In the genomic region with DNA sequence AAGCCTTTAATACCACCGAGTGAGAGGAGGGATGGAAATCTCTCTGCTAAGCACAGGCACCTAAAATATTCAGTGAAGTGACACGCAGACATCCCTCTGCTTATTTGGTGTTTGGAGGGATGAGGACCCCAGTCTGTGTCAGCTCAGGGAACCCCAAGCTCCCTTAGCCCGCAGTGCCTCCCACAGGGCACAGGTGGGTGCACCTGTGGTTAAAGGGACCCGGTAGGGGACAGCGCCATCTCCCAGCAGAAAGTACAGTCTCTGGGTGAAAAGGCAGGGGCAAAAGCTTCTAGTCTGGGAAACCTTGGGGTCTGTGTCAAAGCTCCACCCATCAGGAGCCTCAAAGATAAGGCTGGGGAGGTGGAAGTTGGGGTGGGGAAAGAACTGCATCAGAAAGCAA, we compare ENCODE assay signal across 9 mouse cellular contexts. TPM values are rescaled to one million over a fixed set of nuclear protein-coding genes. Genes with fewer than 3 reads are reported as not detected.
DNase-seq lines count a peak whose midpoint lies in the region; ATAC-seq and TF ChIP-seq lines count a peak whose summit lies in the region.
"Had no signal": no experiment of that assay in that cellular context is flagged by ENCODE, and none has a peak within 500 bp of the region (broad histone marks: within the 10 kb centered on the region; RNA-seq: fewer than 3 reads in every experiment).

No protein-coding gene starts in this region.

- no peak for TF ChIP-seq CTCF in stomach, postnatal 0 days (IDR thresholded peaks at IDR 0.05; ENCODE audit: low read depth)

- peak overlapping the region; percentile 64 for H3K4me3 ChIP-seq in neural tube, embryonic 11.5 days (ENCODE audit: low read depth, low read length)
- peak overlapping the region; percentile 68 for H3K4me3 ChIP-seq in limb, embryonic 12.5 days (replicated peaks)
- H3K4me3 ChIP-seq in stomach, postnatal 0 days (ENCODE audit: low read depth, low read length), result peak overlapping the region; percentile 39; the same call in 1 of the 2 replicates

- WGBS in neural tube, embryonic 11.5 days, result 4% methylated on average over 5 of the region's 5 CpGs
- WGBS in limb, embryonic 12.5 days, result 4% methylated on average over 5 of the region's 5 CpGs
- WGBS in stomach, postnatal 0 days, result 3% methylated on average over 5 of the region's 5 CpGs

- no peaks in the 10 kb centered on the region for H3K36me3 ChIP-seq in neural tube, embryonic 11.5 days (ENCODE audit: control insufficient read depth, insufficient read depth, low read length)
- H3K36me3 ChIP-seq in limb, embryonic 12.5 days, result no peaks in the 10 kb centered on the region
- no peaks in the 10 kb centered on the region for H3K36me3 ChIP-seq in stomach, postnatal 0 days (ENCODE audit: control insufficient read depth, insufficient read depth, low read length)

- H3K4me1 ChIP-seq in neural tube, embryonic 11.5 days (ENCODE audit: control insufficient read depth, insufficient read depth, low read length), result peaks cover 5% of the 10 kb centered on the region
- H3K4me1 ChIP-seq in limb, embryonic 12.5 days (replicated peaks), result peaks cover 13% of the 10 kb centered on the region
- H3K4me1 ChIP-seq in stomach, postnatal 0 days (replicated peaks; ENCODE audit: control insufficient read depth, insufficient read depth), result no peaks in the 10 kb centered on the region

- no peaks in the 10 kb centered on the region for H3K9me3 ChIP-seq in neural tube, embryonic 11.5 days (ENCODE audit: control insufficient read depth, low read length)
- no peaks in the 10 kb centered on the region for H3K9me3 ChIP-seq in limb, embryonic 12.5 days
- H3K9me3 ChIP-seq in stomach, postnatal 0 days (ENCODE audit: control insufficient read depth, low read length), result no peaks in the 10 kb centered on the region

- no peak overlapping the region for H3K9ac ChIP-seq in neural tube, embryonic 11.5 days (ENCODE audit: low read length)
- no peak overlapping the region for H3K9ac ChIP-seq in limb, embryonic 12.5 days (replicated peaks)
- H3K9ac ChIP-seq in stomach, postnatal 0 days (ENCODE audit: low read length), result no peak overlapping the region

- peaks cover 51% of the 10 kb centered on the region for H3K27me3 ChIP-seq in neural tube, embryonic 11.5 days (ENCODE audit: control insufficient read depth, insufficient read depth, low read length)
- peaks cover 90% of the 10 kb centered on the region for H3K27me3 ChIP-seq in limb, embryonic 12.5 days
- peaks cover 25% of the 10 kb centered on the region for H3K27me3 ChIP-seq in stomach, postnatal 0 days (ENCODE audit: control insufficient read depth, insufficient read depth, low read length)

- peak overlapping the region; percentile 99 for H3K4me2 ChIP-seq in neural tube, embryonic 11.5 days (ENCODE audit: low read depth)
- H3K4me2 ChIP-seq in limb, embryonic 12.5 days, result peak overlapping the region; percentile 100
- peak overlapping the region; percentile 72 for H3K4me2 ChIP-seq in stomach, postnatal 0 days (replicated peaks; ENCODE audit: low read depth)

- no peak overlapping the region for H3K27ac ChIP-seq in neural tube, embryonic 11.5 days (ENCODE audit: low read depth, low read length)
- no peak overlapping the region for H3K27ac ChIP-seq in limb, embryonic 12.5 days
- H3K27ac ChIP-seq in stomach, postnatal 0 days (replicated peaks), result no peak overlapping the region

- no peak for ATAC-seq in neural tube, embryonic 11.5 days (ENCODE audit: insufficient read depth, low FRiP score, low TSS enrichment)
- ATAC-seq in limb, embryonic 12.5 days (ENCODE audit: insufficient number of reproducible peaks, insufficient read depth, low FRiP score, low TSS enrichment, low read depth), result no peak
- ATAC-seq in stomach, postnatal 0 days (ENCODE audit: low FRiP score, low TSS enrichment), result no peak

- TF ChIP-seq EP300 in stomach, postnatal 0 days (optimal IDR thresholded peaks at IDR 0.05), result no peak

- peak; percentile 17 to 33 for DNase-seq in cerebellum, postnatal 10 days
- DNase-seq in cerebellum, adult 8-10 months, result no peak
- DNase-seq in neural tube, embryonic 11.5 days (ENCODE audit: low spot score), result no peak
- DNase-seq in neural tube, embryonic 10.5 days (ENCODE audit: extremely low spot score, low spot score), result no peak
- no peak for DNase-seq in stomach, postnatal 0 days (ENCODE audit: low spot score)
- no peak for DNase-seq in gastrocnemius, adult 18-20 months (ENCODE audit: low spot score)
- DNase-seq in left cerebral cortex, adult 8-10 months (ENCODE audit: low spot score in 2 of 2), result no peak
- DNase-seq: cerebellum, adult 2 months had no signal

RNA-seq across cellular contexts. Expression of a gene that starts 0.7 kb away (rescaled TPM):
- 0.36 and 0.47 TPM in 2 replicates for polyA plus RNA-seq in neural tube, embryonic 11.5 days (2014; fragmentation: Nextera tagmentation; extraction: Ambion mirVana)
- polyA plus RNA-seq in limb, embryonic 12.5 days (2016; fragmentation: Nextera tagmentation; extraction: Ambion mirVana), result 0.37 and 0.46 TPM in 2 replicates
- polyA plus RNA-seq in stomach, postnatal 0 days (2015; fragmentation: Nextera tagmentation; extraction: Ambion mirVana), result 0.06 and 0.11 TPM in 2 replicates
- total RNA-seq in gastrocnemius, adult 18-20 months (2021), result not detected
- total RNA-seq in left cerebral cortex, adult 8-10 months (2022), result 10 to 100 TPM; 51.2 to 61.2 (median 54.6) TPM

Comparison
In these comparisons a context has a peak if more than half of its experiments do, and no peak if none do; other contexts are left out.
1. DNase-seq: peak in cerebellum, postnatal 10 days (2 of 2); none in cerebellum, adult 8-10 months (single experiment), neural tube, embryonic 11.5 days (single experiment), neural tube, embryonic 10.5 days (single experiment), stomach, postnatal 0 days (single experiment), gastrocnemius, adult 18-20 months (single experiment) and left cerebral cortex, adult 8-10 months (0 of 2).
2. Peak in every context shown above with its lines, with median percentiles within 50 percentile points of each other: H3K4me2 ChIP-seq and H3K4me3 ChIP-seq.